Mouse (Mus musculus) neural tube, embryonic 14.5 days (tissue): ENCODE data around the gene Izumo2. TPM values are rescaled to one million over a fixed set of nuclear protein-coding genes. Genes with fewer than 3 reads are reported as not detected.

ENCODE experiments used
- ATAC-seq: fragments of 200-750 bp; cut with Nextera tagmentation; 2 replicates; pipeline ENCODE4 v1.8.0; 2017; ENCODE audit warnings: low read depth, mild to moderate bottlenecking, moderate TSS enrichment, moderate library complexity
- H3K27ac ChIP-seq: fragments of 300-500 bp; sonication (generic); 2 replicates; pipeline ENCODE4 v1.5.1; 2014; ENCODE audit warnings: low read depth, mild to moderate bottlenecking, control low read depth, low read length, moderate library complexity, mixed read lengths
- H3K27me3 ChIP-seq: fragments of 300-500 bp; sonication (generic); 2 replicates; pipeline ENCODE4 v1.6.1; 2014; ENCODE audit warnings: low read length; ENCODE audit not compliant: control insufficient read depth, insufficient read depth
- H3K36me3 ChIP-seq: fragments of 300-500 bp; sonication (generic); 2 replicates; pipeline ENCODE4 v1.6.1; 2014; ENCODE audit warnings: low read length, mixed read lengths; ENCODE audit not compliant: control insufficient read depth, insufficient read depth
- H3K4me1 ChIP-seq: fragments of 300-500 bp; sonication (generic); 2 replicates; pipeline ENCODE4 v1.6.1; 2014; ENCODE audit warnings: low read length; ENCODE audit not compliant: control insufficient read depth, insufficient read depth
- H3K4me2 ChIP-seq: fragments of 300-500 bp; sonication (generic); 2 replicates; pipeline ENCODE4 v1.6.1; 2014; ENCODE audit warnings: mild to moderate bottlenecking, low read depth, low read length, control low read depth
- H3K4me3 ChIP-seq: fragments of 300-500 bp; sonication (generic); 2 replicates; pipeline ENCODE4 v1.5.1; 2014; ENCODE audit warnings: low read depth, low read length, control low read depth, mixed read lengths
- H3K9ac ChIP-seq: fragments of 300-500 bp; sonication (generic); replicated peaks from 2 replicates; pipeline ENCODE4 v1.6.1; 2014; ENCODE audit warnings: low read depth, mild to moderate bottlenecking, control low read depth, low read length, mixed read lengths
- H3K9me3 ChIP-seq: fragments of 300-500 bp; sonication (generic); 2 replicates; pipeline ENCODE4 v1.6.1; 2016; ENCODE audit warnings: low read length; ENCODE audit not compliant: control insufficient read depth
- WGBS: fragments of 180-500 bp; shearing (Covaris S2); extraction: QIAGEN DNeasy Blood & Tissue Kit; methylation state at CpG from one replicate; pipeline ENCODE4 v1.1.7; 2014; 5-methylcytosine and 5-hydroxymethylcytosine counted together
- polyA plus RNA-seq: library from polyadenylated mRNA; unstranded; fragments of >200 nt; fragmentation: Nextera tagmentation; extraction: Ambion mirVana; gene quantifications from 2 replicates; pipeline ENCODE4 v1.2.1, GENCODE M21; 2014

Izumo2 gene
- polyA plus RNA-seq, 1 experiment from 2014 or later = not detected

DNA sequence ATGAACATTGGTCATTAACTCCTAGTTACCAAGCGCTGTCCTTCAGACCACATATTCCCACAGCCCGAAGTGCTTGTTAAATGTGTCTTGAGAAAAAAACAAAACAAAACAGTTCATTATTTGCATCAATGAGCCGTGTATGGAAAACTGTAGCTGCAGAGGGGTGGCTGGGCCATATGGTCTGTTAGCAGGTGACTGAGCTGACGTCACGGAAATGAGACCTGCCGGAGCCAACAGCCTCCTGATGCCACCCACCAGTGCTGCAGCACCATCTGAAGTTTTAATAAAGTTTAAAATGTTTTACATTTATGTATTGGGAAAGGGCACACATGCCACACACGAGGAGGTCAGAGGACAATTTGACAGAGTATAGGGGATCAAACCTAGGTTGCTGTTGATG is 19.2 kb upstream of the Izumo2 start:
- WGBS = 88% methylated on average over 7 of the region's 7 CpGs
- Histone ChIP-seq H3K4me3 (no peak overlapping the region), H3K27me3 (no peaks in the 10 kb centered on the region), H3K27ac (no peak overlapping the region), H3K4me2 (no peak overlapping the region), H3K36me3 (no peaks in the 10 kb centered on the region), H3K4me1 (no peaks in the 10 kb centered on the region), H3K9me3 (no peaks in the 10 kb centered on the region), H3K9ac (no peak overlapping the region)
- no peak for ATAC-seq

DNA sequence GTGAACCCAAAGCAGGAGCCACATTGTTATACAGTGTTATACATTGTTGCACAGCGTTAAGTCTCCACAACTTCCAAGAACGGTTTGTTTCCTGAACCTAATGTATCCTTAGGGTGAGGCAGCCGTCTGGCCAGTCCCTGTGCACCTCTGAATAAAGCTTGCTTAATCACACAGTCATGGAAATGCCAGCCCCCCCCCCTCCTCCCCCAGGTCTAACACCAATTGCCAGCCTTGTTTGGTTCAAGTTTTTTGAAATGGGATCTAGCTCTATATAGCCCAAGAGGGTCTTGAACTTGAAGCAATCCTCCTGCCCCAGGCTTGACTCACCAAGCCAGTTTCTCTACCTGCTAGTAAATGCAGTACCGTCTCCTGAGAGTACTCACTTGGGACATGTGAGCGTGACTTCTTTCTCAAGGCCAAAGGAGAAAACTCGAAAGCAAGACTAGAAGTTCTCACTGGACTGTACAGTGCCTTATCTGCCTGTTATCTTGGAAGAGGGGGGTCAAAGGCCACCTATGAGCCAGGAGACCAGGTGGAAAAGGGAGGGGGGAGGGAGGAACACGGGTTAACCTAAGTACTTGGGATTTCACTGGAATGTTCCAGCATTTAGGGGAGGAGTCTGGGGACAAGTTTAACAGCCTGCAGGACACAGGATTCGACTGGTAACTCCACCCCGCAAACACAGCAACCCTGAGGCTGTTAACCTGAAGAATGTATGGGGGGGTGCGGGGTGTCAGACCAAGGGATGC is 14.9 kb upstream of the Izumo2 start:
- ATAC-seq = no peak
- 78% methylated on average over 10 of the region's 10 CpGs for WGBS
- no peak overlapping the region for H3K4me3 ChIP-seq
- no peak overlapping the region for H3K9ac ChIP-seq
- H3K9me3 ChIP-seq = no peaks in the 10 kb centered on the region
- no peak overlapping the region for H3K27ac ChIP-seq
- H3K36me3 ChIP-seq = no peaks in the 10 kb centered on the region
- no peaks in the 10 kb centered on the region for H3K27me3 ChIP-seq
- no peak overlapping the region for H3K4me2 ChIP-seq
- no peaks in the 10 kb centered on the region for H3K4me1 ChIP-seq

DNA sequence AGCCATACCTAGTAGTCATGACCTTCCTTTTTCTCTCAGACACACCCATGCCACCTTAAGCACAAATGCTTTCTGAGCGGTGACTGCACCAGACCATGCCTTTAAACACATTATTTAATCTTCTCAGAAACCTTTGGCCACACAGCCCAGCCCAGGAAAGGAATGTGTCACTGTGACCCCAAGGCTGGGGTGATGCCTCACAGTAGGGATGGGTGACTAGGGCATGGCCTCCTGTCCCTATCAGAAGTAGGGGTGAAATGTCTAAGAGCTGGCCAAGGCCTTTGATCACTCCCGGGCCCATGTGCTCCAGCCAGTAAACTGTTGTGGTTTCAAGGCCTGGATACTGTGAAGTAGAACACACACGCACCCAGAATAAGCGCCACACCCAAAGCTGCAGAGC is 13.3 kb upstream of the Izumo2 start:
- no peaks in the 10 kb centered on the region for H3K27me3 ChIP-seq
- H3K4me3 ChIP-seq = no peak overlapping the region
- H3K4me1 ChIP-seq = no peaks in the 10 kb centered on the region
- H3K27ac ChIP-seq = no peak overlapping the region
- H3K36me3 ChIP-seq = no peaks in the 10 kb centered on the region
- 95% methylated on average over 4 of the region's 4 CpGs for WGBS
- no peak overlapping the region for H3K9ac ChIP-seq
- no peak for ATAC-seq
- no peaks in the 10 kb centered on the region for H3K9me3 ChIP-seq
- H3K4me2 ChIP-seq = no peak overlapping the region

DNA sequence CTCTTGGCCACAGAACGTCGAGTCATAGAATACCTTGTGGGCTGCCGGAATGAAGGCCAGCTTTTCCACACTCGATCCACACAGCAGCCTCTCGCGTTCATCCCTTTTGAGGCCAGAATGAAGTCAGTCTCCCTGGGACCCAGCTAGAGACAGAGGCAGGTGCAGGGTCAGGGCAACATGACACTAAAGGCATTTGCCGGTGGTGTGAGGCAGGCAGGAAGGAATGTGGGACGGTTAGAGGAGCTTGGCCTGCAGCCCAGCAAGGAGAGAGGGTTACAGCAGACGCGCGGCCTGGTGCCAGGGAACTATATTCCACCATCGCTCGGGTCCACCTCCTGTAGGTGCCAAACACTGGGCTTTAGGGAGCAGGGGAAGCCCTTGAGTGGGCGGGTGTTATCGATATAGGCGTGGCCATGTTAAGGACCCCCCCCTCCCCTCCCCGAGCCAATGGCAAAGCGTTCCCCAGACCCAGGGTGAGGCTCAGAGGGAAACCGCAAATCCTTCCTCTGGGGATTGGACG is 11.3 kb upstream of the Izumo2 start:
- WGBS = 16% methylated on average over 20 of the region's 20 CpGs
- ATAC-seq = no peak; the same call in 1 of the 2 replicates
- Histone ChIP-seq H3K4me3 (no peak overlapping the region), H3K9me3 (no peaks in the 10 kb centered on the region), H3K4me1 (no peaks in the 10 kb centered on the region), H3K4me2 (no peak overlapping the region), H3K27ac (no peak overlapping the region), H3K36me3 (no peaks in the 10 kb centered on the region), H3K27me3 (no peaks in the 10 kb centered on the region), H3K9ac (no peak overlapping the region)

DNA sequence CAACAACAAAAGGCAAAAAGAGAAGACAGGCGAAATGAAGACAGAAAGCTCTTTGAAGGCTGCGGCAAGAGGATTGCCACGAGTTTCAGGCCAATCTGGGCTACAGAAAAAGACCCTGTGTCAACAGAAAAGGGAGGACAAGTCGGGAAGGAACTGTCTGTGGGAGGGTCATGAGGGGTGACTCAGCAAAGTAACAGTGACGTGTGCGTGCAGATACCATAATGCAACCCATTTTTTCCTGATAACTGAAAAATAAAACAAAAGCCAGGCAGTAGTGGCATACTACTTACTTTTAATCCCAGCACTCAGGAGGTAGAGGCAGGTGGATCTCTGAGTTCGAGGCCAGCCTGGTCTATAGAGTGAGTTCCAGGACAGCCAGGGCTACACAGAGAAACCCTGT is 10.6 kb upstream of the Izumo2 start:
- ATAC-seq = no peak
- Histone ChIP-seq H3K9ac (no peak overlapping the region), H3K4me3 (no peak overlapping the region), H3K4me2 (no peak overlapping the region), H3K27ac (no peak overlapping the region), H3K27me3 (no peaks in the 10 kb centered on the region), H3K4me1 (no peaks in the 10 kb centered on the region), H3K36me3 (no peaks in the 10 kb centered on the region), H3K9me3 (no peaks in the 10 kb centered on the region)
- WGBS = 69% methylated on average over 7 of the region's 7 CpGs

DNA sequence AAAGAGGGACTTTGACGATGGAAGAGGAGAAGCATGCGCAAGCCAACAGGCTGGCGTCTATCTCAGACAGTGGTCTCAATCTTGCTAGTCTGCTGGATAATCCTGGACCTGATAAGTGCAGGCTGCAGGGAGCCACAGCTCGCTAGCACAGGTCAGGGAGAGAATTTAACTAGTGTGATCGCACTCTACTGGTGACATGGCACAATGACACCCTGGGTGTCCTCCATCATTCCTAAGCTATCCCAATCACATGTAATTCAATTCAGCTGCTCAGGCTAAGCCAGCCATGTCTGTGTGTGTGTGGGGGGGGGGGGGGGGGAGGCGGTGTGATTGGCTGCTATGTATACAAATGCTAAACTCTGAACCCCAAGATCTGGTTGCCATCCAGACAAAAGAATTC is 6.6 kb upstream of the Izumo2 start:
- H3K36me3 ChIP-seq = no peaks in the 10 kb centered on the region
- ATAC-seq = no peak; the same call in 1 of the 2 replicates
- H3K9me3 ChIP-seq = no peaks in the 10 kb centered on the region
- no peak overlapping the region for H3K9ac ChIP-seq
- H3K27ac ChIP-seq = no peak overlapping the region
- no peaks in the 10 kb centered on the region for H3K27me3 ChIP-seq
- H3K4me1 ChIP-seq = no peaks in the 10 kb centered on the region
- 8% methylated on average over 6 of the region's 6 CpGs for WGBS
- H3K4me2 ChIP-seq = no peak overlapping the region
- no peak overlapping the region for H3K4me3 ChIP-seq

DNA sequence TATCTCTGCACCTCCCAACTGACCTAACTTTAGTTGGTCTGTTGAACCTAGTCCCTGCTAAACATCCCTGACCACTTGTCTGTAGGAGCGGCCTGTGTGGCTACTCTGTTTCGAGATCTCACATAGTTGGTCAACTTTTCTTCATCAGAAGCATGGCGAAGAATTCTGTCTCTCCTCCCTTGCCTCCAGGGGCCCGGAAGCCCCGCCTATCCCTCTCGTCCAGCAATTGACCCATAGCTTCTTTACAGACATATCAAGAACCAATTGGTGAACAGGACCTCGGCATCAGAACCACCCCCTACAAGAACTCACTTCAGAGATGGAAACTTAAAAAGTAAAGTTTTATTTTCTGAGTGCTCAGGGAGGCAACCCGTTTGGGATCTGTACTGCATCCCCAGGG is 5.6 kb upstream of the Izumo2 start:
- Histone ChIP-seq H3K4me2 (no peak overlapping the region), H3K9ac (no peak overlapping the region), H3K4me1 (no peaks in the 10 kb centered on the region), H3K9me3 (no peaks in the 10 kb centered on the region), H3K4me3 (no peak overlapping the region), H3K27ac (no peak overlapping the region), H3K27me3 (no peaks in the 10 kb centered on the region), H3K36me3 (no peaks in the 10 kb centered on the region)
- 87% methylated on average over 8 of the region's 8 CpGs for WGBS
- ATAC-seq = no peak

DNA sequence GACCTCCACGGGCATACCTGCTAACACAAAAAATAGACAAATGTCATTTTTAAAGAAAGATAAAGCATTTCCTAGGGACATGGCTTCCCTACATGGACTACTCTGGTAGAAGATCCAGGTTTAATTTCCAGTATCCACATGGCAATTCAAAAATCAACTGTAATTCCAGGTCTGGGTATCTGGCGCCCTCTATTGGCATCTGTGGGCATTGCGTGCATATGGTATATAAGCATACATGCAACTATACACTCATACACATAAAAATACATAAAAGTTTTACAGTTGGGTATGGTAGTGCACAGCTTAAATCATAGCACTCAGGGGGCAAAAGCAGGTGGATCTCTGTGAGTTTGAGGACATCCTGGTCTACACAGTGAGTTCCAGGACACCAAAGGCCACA is 4.2 kb upstream of the Izumo2 start:
- H3K4me1 ChIP-seq = no peaks in the 10 kb centered on the region
- ATAC-seq = no peak
- WGBS = 58% methylated on average over 3 of the region's 3 CpGs

DNA sequence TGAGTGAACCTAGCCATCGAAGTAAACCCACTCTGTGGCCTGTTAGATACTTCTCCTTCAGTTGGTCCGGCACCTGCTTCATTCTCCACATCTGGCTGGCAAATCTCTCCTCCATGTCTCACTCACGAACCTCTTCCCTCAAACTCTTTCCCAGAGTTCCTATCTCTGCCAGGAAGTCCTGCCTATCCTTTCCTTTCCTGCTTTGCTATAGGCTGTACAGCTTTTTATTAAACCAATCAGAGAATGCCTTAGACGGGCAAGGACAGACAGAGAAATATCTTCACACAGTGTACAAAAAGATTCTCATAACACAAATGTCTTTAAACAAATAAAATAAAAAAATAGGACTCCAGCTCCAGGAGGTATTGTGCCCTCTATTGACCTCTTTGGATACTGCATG is 3.5 kb upstream of the Izumo2 start:
- Histone ChIP-seq H3K36me3 (no peaks in the 10 kb centered on the region), H3K9me3 (no peaks in the 10 kb centered on the region), H3K9ac (no peak overlapping the region), H3K4me1 (no peaks in the 10 kb centered on the region), H3K27ac (no peak overlapping the region), H3K4me2 (no peak overlapping the region), H3K27me3 (no peaks in the 10 kb centered on the region), H3K4me3 (no peak overlapping the region)
- no peak for ATAC-seq
- WGBS = 90% methylated on average over 4 of the region's 4 CpGs

More for the DNA sequence above, 4.2 kb upstream of the Izumo2 start:
- no peaks in the 10 kb centered on the region for H3K36me3 ChIP-seq
- no peaks in the 10 kb centered on the region for H3K9me3 ChIP-seq
- H3K27ac ChIP-seq = no peak overlapping the region
- H3K4me2 ChIP-seq = no peak overlapping the region
- H3K4me3 ChIP-seq = no peak overlapping the region
- no peak overlapping the region for H3K9ac ChIP-seq
- H3K27me3 ChIP-seq = no peaks in the 10 kb centered on the region
